Mouse (Mus musculus) liver, postnatal 0 days (tissue): ENCODE measurements around the gene Zfp386. TPM values are rescaled to one million over a fixed set of nuclear protein-coding genes. Genes with fewer than 3 reads are reported as not detected.

Experiments used
- ATAC-seq: fragments of 200-750 bp; cut with Nextera tagmentation; 2 replicates; pipeline ENCODE4 v1.8.0; 2017; ENCODE audit warnings: mild to moderate bottlenecking, moderate library complexity
- DNase-seq: peaks from one replicate; pipeline ENCODE4 v3.0.0-alpha.2; 2016
- H3K27ac ChIP-seq: fragments of 300-500 bp; sonication (generic); 2 replicates; pipeline ENCODE4 v1.5.1; 2014; ENCODE audit warnings: antibody characterized with exemption, moderate library complexity, mild to moderate bottlenecking, low read depth
- H3K27me3 ChIP-seq: fragments of 300-500 bp; sonication (generic); 2 replicates; pipeline ENCODE4 v1.6.1; 2014; ENCODE audit warnings: low read length, control low read depth, mixed read lengths; ENCODE audit not compliant: insufficient read depth
- H3K36me3 ChIP-seq: fragments of 300-500 bp; sonication (generic); replicated peaks from 2 replicates; pipeline ENCODE4 v1.6.1; 2014; ENCODE audit warnings: mild to moderate bottlenecking, control low read depth, low read length, moderate library complexity, mixed read lengths; ENCODE audit not compliant: insufficient read depth
- H3K4me1 ChIP-seq: fragments of 300-500 bp; sonication (generic); 2 replicates; pipeline ENCODE4 v1.6.1; 2014; ENCODE audit warnings: antibody characterized with exemption, mild to moderate bottlenecking, control low read depth; ENCODE audit not compliant: insufficient read depth
- H3K4me2 ChIP-seq: fragments of 300-500 bp; sonication (generic); 2 replicates; pipeline ENCODE4 v1.6.1; 2014; ENCODE audit warnings: low read depth, mild to moderate bottlenecking, low read length, moderate library complexity, mixed read lengths
- H3K4me3 ChIP-seq: fragments of 300-500 bp; sonication (generic); 2 replicates; pipeline ENCODE4 v1.5.1; 2014; ENCODE audit warnings: low read depth, low read length
- H3K9ac ChIP-seq: fragments of 300-500 bp; sonication (generic); replicated peaks from 2 replicates; pipeline ENCODE4 v1.6.1; 2014; ENCODE audit warnings: mild to moderate bottlenecking, moderate library complexity
- H3K9me3 ChIP-seq: fragments of 300-500 bp; sonication (generic); 2 replicates; pipeline ENCODE4 v1.6.1; 2016; ENCODE audit warnings: mild to moderate bottlenecking, control low read depth, low read length, mixed read lengths
- CTCF ChIP-seq: sonication (generic); IDR thresholded peaks from 2 replicates; pipeline ENCODE4 v1.5.1; 2016; ENCODE audit warnings: antibody characterized with exemption, low read depth
- EP300 ChIP-seq: IDR thresholded peaks from 2 replicates; pipeline ENCODE4 v1.6.1; 2016; ENCODE audit warnings: antibody characterized with exemption, low read depth, mild to moderate bottlenecking
- WGBS: fragments of 180-500 bp; shearing (Covaris S2); extraction: QIAGEN DNeasy Blood & Tissue Kit; methylation state at CpG from one replicate; pipeline ENCODE4 v1.1.7; 2014; ENCODE audit not compliant: insufficient replicate concordance; 5-methylcytosine and 5-hydroxymethylcytosine counted together
- polyA plus RNA-seq: library from polyadenylated mRNA; unstranded; fragments of >200 nt; fragmentation: Nextera tagmentation; extraction: Ambion mirVana; gene quantifications from 2 replicates; pipeline ENCODE4 v1.2.1, GENCODE M21; 2015

The Zfp386 gene
- polyA plus RNA-seq, 1 experiment from 2014 or later = 8.8 TPM

DNA sequence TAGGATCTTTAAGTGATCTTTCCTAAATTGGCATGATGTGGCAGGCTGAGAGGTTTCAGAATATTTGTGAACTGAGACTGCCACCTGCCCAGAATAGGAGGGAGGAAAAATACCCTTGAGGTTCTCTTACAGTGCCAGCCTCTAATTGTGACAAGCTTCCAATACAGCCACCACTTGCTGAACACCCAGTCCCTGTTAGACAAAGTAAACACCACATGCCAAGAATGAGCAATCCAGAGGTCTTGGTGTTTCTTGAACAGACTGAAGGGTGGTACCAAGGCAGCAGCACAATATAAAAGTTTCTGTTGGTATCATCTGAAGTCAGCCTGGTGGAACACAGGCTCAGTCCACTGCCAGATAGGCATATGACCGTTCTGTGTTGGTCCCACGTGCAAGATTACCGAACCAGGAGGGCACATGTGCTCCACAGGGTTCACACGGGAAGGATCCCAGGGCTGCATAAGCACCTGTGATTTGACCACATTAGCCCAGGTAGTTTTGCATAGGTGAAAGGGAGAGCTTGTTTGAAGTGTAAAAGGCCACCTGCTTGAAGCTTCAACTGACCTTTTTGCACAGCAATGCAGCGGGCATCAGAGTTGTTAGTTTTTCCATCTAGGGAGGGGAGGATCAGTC is 14.2 kb downstream of the Zfp386 start:
- TF ChIP-seq CTCF (no peak), EP300 (no peak)
- Histone ChIP-seq H3K4me2 (no peak overlapping the region), H3K9me3 (peaks cover 37% of the 10 kb centered on the region), H3K4me1 (no peaks in the 10 kb centered on the region), H3K4me3 (no peak overlapping the region), H3K9ac (no peak overlapping the region), H3K27ac (no peak overlapping the region), H3K36me3 (peaks cover 34% of the 10 kb centered on the region), H3K27me3 (no peaks in the 10 kb centered on the region)
- DNase-seq = no peak
- WGBS = 87% methylated on average over 5 of the region's 5 CpGs
- no peak for ATAC-seq

DNA sequence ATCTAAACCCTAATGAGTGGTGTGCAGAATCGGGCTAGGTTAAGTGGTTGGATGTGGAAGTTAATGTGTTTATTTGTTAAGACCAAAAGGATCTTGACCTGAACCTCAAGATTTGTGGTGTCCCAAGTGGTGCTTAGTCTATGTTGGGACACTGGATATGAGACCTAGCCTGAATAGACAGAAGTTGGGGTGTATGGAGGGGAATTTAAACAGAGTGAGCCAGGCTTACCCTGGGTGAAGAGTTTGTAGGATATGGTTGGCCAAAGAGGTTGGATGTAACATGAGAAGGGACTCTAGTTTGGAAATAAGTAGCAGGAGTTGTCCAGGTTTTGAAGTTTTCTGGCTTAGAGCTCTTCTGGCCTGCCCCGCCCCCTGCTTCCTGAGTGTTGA is 14.7 kb downstream of the Zfp386 start:
- no peak overlapping the region for H3K9ac ChIP-seq
- DNase-seq (no peak), ATAC-seq (no peak)
- H3K9me3 ChIP-seq = peaks cover 37% of the 10 kb centered on the region
- H3K4me3 ChIP-seq = no peak overlapping the region
- no peak overlapping the region for H3K27ac ChIP-seq
- TF ChIP-seq EP300 = no peak
- TF ChIP-seq CTCF = no peak
- no peaks in the 10 kb centered on the region for H3K4me1 ChIP-seq
- H3K36me3 ChIP-seq = peaks cover 29% of the 10 kb centered on the region
- WGBS = 76% methylated on average over 2 of the region's 2 CpGs
- no peaks in the 10 kb centered on the region for H3K27me3 ChIP-seq
- no peak overlapping the region for H3K4me2 ChIP-seq

- TF ChIP-seq CTCF (no peak), EP300 (no peak)
- no peaks in the 10 kb centered on the region for H3K27me3 ChIP-seq
- H3K9ac ChIP-seq = no peak overlapping the region
- WGBS = 84% methylated on average over 4 of the region's 4 CpGs
- peaks cover 37% of the 10 kb centered on the region for H3K9me3 ChIP-seq
- ATAC-seq (no peak), DNase-seq (no peak)
- H3K4me1 ChIP-seq = no peaks in the 10 kb centered on the region
- H3K36me3 ChIP-seq = peaks cover 23% of the 10 kb centered on the region
- no peak overlapping the region for H3K4me2 ChIP-seq
- no peak overlapping the region for H3K27ac ChIP-seq
- no peak overlapping the region for H3K4me3 ChIP-seq
These were observed 15.5 kb downstream of the Zfp386 start for GRCm38 (mm10) chr12:116063020-116063419.

GRCm38 (mm10) chr12:116071023-116071422 is 23.5 kb downstream of the Zfp386 start:
- H3K4me1 ChIP-seq = no peaks in the 10 kb centered on the region
- no peak overlapping the region for H3K4me2 ChIP-seq
- H3K27ac ChIP-seq = no peak overlapping the region
- 0 out of 2 replicates have a peak, but pooled peaks cover 6% of the 10 kb centered on the region for H3K27me3 ChIP-seq
- WGBS = 18% methylated on average over 3 of the region's 3 CpGs
- H3K4me3 ChIP-seq = no peak overlapping the region
- no peak overlapping the region for H3K9ac ChIP-seq
- peak; percentile 44; the same call in 1 of the 2 replicates for ATAC-seq
- no peaks in the 10 kb centered on the region for H3K9me3 ChIP-seq
- DNase-seq = peak; percentile 32
- H3K36me3 ChIP-seq = no peaks in the 10 kb centered on the region
- TF ChIP-seq EP300 = no peak
- peak; percentile 63 for TF ChIP-seq CTCF

DNA sequence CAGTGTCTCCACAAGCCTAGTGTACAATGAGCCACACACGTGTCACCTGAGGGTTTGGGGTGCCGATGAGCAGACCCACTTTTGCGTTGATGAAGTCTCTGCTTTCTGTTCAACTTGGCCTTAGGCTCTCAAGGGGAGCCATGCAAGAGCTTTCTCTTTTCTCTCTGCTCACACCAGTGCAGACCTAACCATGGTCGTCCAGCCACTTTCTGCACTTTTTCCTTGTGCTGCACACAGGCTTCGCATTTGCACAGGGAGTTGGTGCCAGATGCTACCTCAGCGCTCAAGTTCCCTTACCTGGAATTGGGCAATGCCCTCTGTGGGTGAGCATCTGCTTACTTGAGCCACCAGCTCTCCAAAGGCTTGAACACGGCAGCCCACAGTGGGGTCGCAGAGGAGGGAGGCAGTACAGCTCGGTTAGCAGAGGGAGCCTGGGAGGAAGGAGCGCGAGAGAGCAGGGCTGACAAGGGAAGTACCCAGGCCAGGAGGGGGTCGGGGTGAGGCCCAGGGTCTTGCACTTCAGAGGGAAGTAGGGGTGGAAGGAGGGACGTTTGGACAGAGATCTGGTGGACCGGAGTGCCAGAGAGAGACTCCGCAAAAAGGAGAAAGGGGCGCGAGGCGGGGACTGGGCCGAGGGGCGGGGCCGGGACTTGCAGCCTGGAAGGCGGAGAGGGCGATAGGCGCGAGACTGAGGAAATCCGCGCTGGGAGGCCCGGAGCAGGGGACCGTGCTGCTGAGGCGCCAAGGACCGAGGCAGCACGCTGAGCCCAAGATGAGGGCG is 29.7 kb downstream of the Zfp386 start, which contains the start of gene Vipr2:
Gene Vipr2 (plus strand): TSS at position 653 of the 781 bp plus-strand sequence.
- DNase-seq (peak; percentile 54), ATAC-seq (peak; percentile 50)
- no peaks in the 10 kb centered on the region for H3K9me3 ChIP-seq
- no peaks in the 10 kb centered on the region for H3K36me3 ChIP-seq
- H3K4me2 ChIP-seq = peak within 1 kb of the TSS; percentile 83
- H3K4me3 ChIP-seq = peak within 1 kb of the TSS; percentile 50
- peak within 1 kb of the TSS; percentile 3; the same call in 1 of the 2 replicates for H3K9ac ChIP-seq
- TF ChIP-seq EP300 = no peak
- no peak for TF ChIP-seq CTCF
- peaks cover 6% of the 10 kb centered on the region; the same call in 1 of the 2 replicates for H3K4me1 ChIP-seq
- WGBS = 8% methylated on average over 33 of the region's 33 CpGs
- peaks cover 18% of the 10 kb centered on the region for H3K27me3 ChIP-seq
- no peak within 1 kb of the TSS for H3K27ac ChIP-seq

- Histone ChIP-seq H3K4me1 (peaks cover 6% of the 10 kb centered on the region; the same call in 1 of the 2 replicates), H3K4me3 (peak overlapping the region; percentile 50), H3K36me3 (no peaks in the 10 kb centered on the region), H3K9ac (peak overlapping the region; percentile 3; the same call in 1 of the 2 replicates), H3K4me2 (peak overlapping the region; percentile 83), H3K27ac (no peak overlapping the region), H3K9me3 (no peaks in the 10 kb centered on the region), H3K27me3 (peaks cover 18% of the 10 kb centered on the region)
- DNase-seq (no peak), ATAC-seq (0 out of 2 replicates have a peak, but pooled peaks have one; percentile 10)
- 1% methylated on average over 24 of the region's 24 CpGs for WGBS
- no peak for TF ChIP-seq EP300
- no peak for TF ChIP-seq CTCF
These were observed 30.4 kb downstream of the Zfp386 start for GRCm38 (mm10) chr12:116077855-116078366.
